Mouse (Mus musculus): ENCODE measurements around the gene Kif14. TPM values are rescaled to one million over a fixed set of nuclear protein-coding genes. Genes with fewer than 3 reads are reported as not detected.
A peak's percentile ranks its signal among the peaks of the same experiment; 100 is the strongest.

Gene Kif14
- polyA plus RNA-seq (2014; fragmentation: Nextera tagmentation; extraction: Ambion mirVana): 4.6 and 11.6 TPM in 2 replicates

- H3K9me3 ChIP-seq (ENCODE audit: control insufficient read depth, low read length): no peaks in the 10 kb centered on the region
- H3K9ac ChIP-seq (ENCODE audit: low read depth, low read length): peak within 1 kb of the TSS; percentile 72
- H3K4me1 ChIP-seq (ENCODE audit: control insufficient read depth, insufficient read depth, low read length): peaks cover 8% of the 10 kb centered on the region
- peaks cover 12% of the 10 kb centered on the region for H3K36me3 ChIP-seq (ENCODE audit: control insufficient read depth, insufficient read depth, low read length)
- H3K4me3 ChIP-seq (ENCODE audit: low read length): peak within 1 kb of the TSS; percentile 71
- ATAC-seq (ENCODE audit: low FRiP score, low TSS enrichment): peak; percentile 99
- H3K27me3 ChIP-seq (ENCODE audit: control insufficient read depth, insufficient read depth, low read length): no peaks in the 10 kb centered on the region
- no peak within 1 kb of the TSS for H3K27ac ChIP-seq (ENCODE audit: low read depth, low read length)
- under 1% methylated on average over 52 of the region's 52 CpGs for WGBS
- H3K4me2 ChIP-seq (replicated peaks; ENCODE audit: low read depth, low read length): peak within 1 kb of the TSS; percentile 85
Measured at GRCm38 (mm10) chr1:136466143-136466811, at the start of gene Kif14. Gene Kif14 (plus strand): TSS chr1:136466343.

- ATAC-seq (ENCODE audit: low FRiP score, low TSS enrichment): no peak
- Histone ChIP-seq H3K27ac (ENCODE audit: low read depth, low read length) (no peak overlapping the region), H3K9ac (ENCODE audit: low read depth, low read length) (no peak overlapping the region), H3K4me1 (ENCODE audit: control insufficient read depth, insufficient read depth, low read length) (no peaks in the 10 kb centered on the region), H3K4me3 (ENCODE audit: low read length) (no peak overlapping the region), H3K4me2 (replicated peaks; ENCODE audit: low read depth, low read length) (no peak overlapping the region), H3K9me3 (ENCODE audit: control insufficient read depth, low read length) (no peaks in the 10 kb centered on the region; the same call in 1 of the 2 replicates), H3K27me3 (ENCODE audit: control insufficient read depth, insufficient read depth, low read length) (no peaks in the 10 kb centered on the region), H3K36me3 (ENCODE audit: control insufficient read depth, insufficient read depth, low read length) (0 out of 2 replicates have a peak, but pooled peaks cover 5% of the 10 kb centered on the region)
- 95% methylated on average over 6 of the region's 6 CpGs for WGBS
Measured at GRCm38 (mm10) chr1:136418393-136418792, 47.8 kb upstream of the Kif14 start.

DNA sequence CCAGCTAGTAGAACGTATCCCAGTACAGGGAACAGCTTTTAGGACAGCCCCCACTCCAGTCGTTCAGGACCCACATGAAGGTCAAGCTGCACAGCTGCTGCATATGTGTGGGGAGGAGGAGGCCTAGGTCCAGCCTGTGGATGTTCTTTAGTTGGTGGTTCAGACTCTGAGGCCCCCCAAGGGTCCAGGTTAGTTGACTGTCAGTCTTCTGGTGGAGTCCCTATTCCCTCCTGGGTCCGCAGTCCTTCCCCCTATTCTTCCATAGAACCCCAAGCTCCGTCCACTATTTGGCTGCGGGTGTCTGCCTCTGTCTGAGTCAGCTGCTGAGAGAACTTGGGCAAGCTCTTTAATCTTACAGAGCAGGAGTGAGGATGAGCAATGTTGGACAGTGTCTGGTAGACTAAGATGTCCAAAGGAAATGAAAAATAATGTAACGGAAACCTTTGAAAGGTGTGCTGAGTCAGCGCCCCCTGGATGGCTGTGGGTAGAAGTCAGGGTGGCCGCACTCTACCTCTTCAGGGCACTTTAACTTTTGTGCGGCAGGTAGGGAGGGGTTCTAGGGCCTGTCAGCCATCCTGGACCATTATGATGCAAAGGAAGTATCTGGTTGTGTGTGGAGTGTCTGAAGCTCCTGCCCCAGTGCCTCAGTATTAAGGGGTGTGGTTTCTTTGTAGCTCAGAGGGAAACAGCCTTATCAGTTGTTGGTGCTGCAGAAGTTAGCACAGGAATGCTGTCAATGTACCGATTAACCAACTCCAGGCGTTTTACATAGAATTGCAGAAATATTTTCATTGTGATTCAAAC is 38.8 kb upstream of the Kif14 start:
- H3K4me1 ChIP-seq (ENCODE audit: control insufficient read depth, insufficient read depth, low read length): 0 out of 2 replicates have a peak, but pooled peaks cover 4% of the 10 kb centered on the region

DNA sequence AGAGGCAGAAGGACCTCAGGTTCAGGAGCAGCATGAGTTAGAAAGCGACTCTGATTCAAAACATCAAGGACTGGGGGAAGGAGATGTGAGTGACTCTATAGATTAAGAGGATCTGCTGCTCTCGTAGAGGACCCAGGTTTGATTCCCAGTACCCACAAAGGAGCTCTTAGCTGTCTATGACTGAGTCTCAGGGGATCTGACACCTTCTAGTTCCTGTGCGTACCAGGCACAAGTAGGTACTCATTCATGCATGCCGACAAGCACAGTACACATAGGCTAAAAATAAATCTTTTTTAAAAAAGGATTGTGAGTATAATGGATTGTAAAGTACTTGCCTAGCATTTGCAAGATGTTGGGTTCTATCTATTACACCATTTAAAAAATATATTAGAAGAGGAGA is 37.2 kb upstream of the Kif14 start:
- WGBS: 85% methylated on average over 4 of the region's 4 CpGs
- Histone ChIP-seq H3K4me1 (ENCODE audit: control insufficient read depth, insufficient read depth, low read length) (0 out of 2 replicates have a peak, but pooled peaks cover 4% of the 10 kb centered on the region), H3K36me3 (ENCODE audit: control insufficient read depth, insufficient read depth, low read length) (peaks cover 19% of the 10 kb centered on the region; the same call in 1 of the 2 replicates), H3K9me3 (ENCODE audit: control insufficient read depth, low read length) (no peaks in the 10 kb centered on the region), H3K9ac (ENCODE audit: low read depth, low read length) (no peak overlapping the region), H3K4me3 (ENCODE audit: low read length) (no peak overlapping the region), H3K27me3 (ENCODE audit: control insufficient read depth, insufficient read depth, low read length) (no peaks in the 10 kb centered on the region), H3K27ac (ENCODE audit: low read depth, low read length) (no peak overlapping the region), H3K4me2 (replicated peaks; ENCODE audit: low read depth, low read length) (no peak overlapping the region)
- no peak for ATAC-seq (ENCODE audit: low FRiP score, low TSS enrichment)

More for the DNA sequence above, 38.8 kb upstream of the Kif14 start:
- Histone ChIP-seq H3K9ac (ENCODE audit: low read depth, low read length) (no peak overlapping the region), H3K27me3 (ENCODE audit: control insufficient read depth, insufficient read depth, low read length) (no peaks in the 10 kb centered on the region), H3K36me3 (ENCODE audit: control insufficient read depth, insufficient read depth, low read length) (peaks cover 11% of the 10 kb centered on the region; the same call in 1 of the 2 replicates), H3K4me2 (replicated peaks; ENCODE audit: low read depth, low read length) (no peak overlapping the region), H3K4me3 (ENCODE audit: low read length) (no peak overlapping the region), H3K27ac (ENCODE audit: low read depth, low read length) (no peak overlapping the region), H3K9me3 (ENCODE audit: control insufficient read depth, low read length) (no peaks in the 10 kb centered on the region)
- 81% methylated on average over 11 of the region's 11 CpGs for WGBS
- ATAC-seq (ENCODE audit: low FRiP score, low TSS enrichment): no peak

- WGBS: 39% methylated on average over 7 of the region's 7 CpGs
- no peak for ATAC-seq (ENCODE audit: low FRiP score, low TSS enrichment)
- no peak overlapping the region for H3K4me2 ChIP-seq (replicated peaks; ENCODE audit: low read depth, low read length)
- 0 out of 2 replicates have a peak, but pooled peaks cover 4% of the 10 kb centered on the region for H3K4me1 ChIP-seq (ENCODE audit: control insufficient read depth, insufficient read depth, low read length)
- no peak overlapping the region for H3K4me3 ChIP-seq (ENCODE audit: low read length)
- H3K9ac ChIP-seq (ENCODE audit: low read depth, low read length): no peak overlapping the region
- H3K9me3 ChIP-seq (ENCODE audit: control insufficient read depth, low read length): no peaks in the 10 kb centered on the region
- no peaks in the 10 kb centered on the region for H3K27me3 ChIP-seq (ENCODE audit: control insufficient read depth, insufficient read depth, low read length)
- H3K36me3 ChIP-seq (ENCODE audit: control insufficient read depth, insufficient read depth, low read length): peaks cover 18% of the 10 kb centered on the region; the same call in 1 of the 2 replicates
- 0 out of 2 replicates have a peak overlapping the region, but pooled peaks have one; percentile 24 for H3K27ac ChIP-seq (ENCODE audit: low read depth, low read length)
Measured at GRCm38 (mm10) chr1:136430126-136430818, 35.9 kb upstream of the Kif14 start.

DNA sequence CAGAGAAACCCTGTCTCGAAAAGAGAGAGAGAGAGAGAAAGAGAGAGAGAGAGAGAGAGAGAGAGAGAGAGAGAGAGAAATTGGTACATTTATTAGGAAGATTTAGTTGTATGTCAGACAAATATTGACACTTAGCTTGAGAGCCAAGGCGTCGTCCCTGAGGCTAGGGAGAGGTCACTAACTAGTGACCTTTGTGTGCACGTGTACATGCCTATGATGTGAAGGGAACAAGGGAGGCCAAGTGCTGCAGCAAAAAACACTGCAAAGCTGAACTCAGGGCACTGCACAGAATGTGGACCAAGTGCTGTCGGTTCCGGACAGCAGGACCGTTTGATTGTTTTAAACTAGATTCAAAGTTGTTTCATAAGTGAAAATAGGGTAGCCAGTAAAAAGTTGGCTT is 25.4 kb upstream of the Kif14 start:
- H3K27ac ChIP-seq (ENCODE audit: low read depth, low read length): no peak overlapping the region
- H3K27me3 ChIP-seq (ENCODE audit: control insufficient read depth, insufficient read depth, low read length): no peaks in the 10 kb centered on the region
- no peak for ATAC-seq (ENCODE audit: low FRiP score, low TSS enrichment)
- no peak overlapping the region for H3K4me2 ChIP-seq (replicated peaks; ENCODE audit: low read depth, low read length)
- no peaks in the 10 kb centered on the region for H3K4me1 ChIP-seq (ENCODE audit: control insufficient read depth, insufficient read depth, low read length)
- no peaks in the 10 kb centered on the region for H3K9me3 ChIP-seq (ENCODE audit: control insufficient read depth, low read length)
- H3K4me3 ChIP-seq (ENCODE audit: low read length): no peak overlapping the region
- H3K9ac ChIP-seq (ENCODE audit: low read depth, low read length): no peak overlapping the region
- WGBS: 84% methylated on average over 7 of the region's 7 CpGs
- H3K36me3 ChIP-seq (ENCODE audit: control insufficient read depth, insufficient read depth, low read length): peaks cover 2% of the 10 kb centered on the region; the same call in 1 of the 2 replicates

GRCm38 (mm10) chr1:136442809-136443208 is 23.3 kb upstream of the Kif14 start:
- Histone ChIP-seq H3K27me3 (ENCODE audit: control insufficient read depth, insufficient read depth, low read length) (no peaks in the 10 kb centered on the region), H3K9me3 (ENCODE audit: control insufficient read depth, low read length) (no peaks in the 10 kb centered on the region), H3K4me1 (ENCODE audit: control insufficient read depth, insufficient read depth, low read length) (no peaks in the 10 kb centered on the region), H3K36me3 (ENCODE audit: control insufficient read depth, insufficient read depth, low read length) (0 out of 2 replicates have a peak, but pooled peaks cover 2% of the 10 kb centered on the region), H3K9ac (ENCODE audit: low read depth, low read length) (no peak overlapping the region), H3K4me2 (replicated peaks; ENCODE audit: low read depth, low read length) (no peak overlapping the region), H3K4me3 (ENCODE audit: low read length) (no peak overlapping the region), H3K27ac (ENCODE audit: low read depth, low read length) (no peak overlapping the region)
- 54% methylated on average over 9 of the region's 9 CpGs for WGBS
- no peak for ATAC-seq (ENCODE audit: low FRiP score, low TSS enrichment)

DNA sequence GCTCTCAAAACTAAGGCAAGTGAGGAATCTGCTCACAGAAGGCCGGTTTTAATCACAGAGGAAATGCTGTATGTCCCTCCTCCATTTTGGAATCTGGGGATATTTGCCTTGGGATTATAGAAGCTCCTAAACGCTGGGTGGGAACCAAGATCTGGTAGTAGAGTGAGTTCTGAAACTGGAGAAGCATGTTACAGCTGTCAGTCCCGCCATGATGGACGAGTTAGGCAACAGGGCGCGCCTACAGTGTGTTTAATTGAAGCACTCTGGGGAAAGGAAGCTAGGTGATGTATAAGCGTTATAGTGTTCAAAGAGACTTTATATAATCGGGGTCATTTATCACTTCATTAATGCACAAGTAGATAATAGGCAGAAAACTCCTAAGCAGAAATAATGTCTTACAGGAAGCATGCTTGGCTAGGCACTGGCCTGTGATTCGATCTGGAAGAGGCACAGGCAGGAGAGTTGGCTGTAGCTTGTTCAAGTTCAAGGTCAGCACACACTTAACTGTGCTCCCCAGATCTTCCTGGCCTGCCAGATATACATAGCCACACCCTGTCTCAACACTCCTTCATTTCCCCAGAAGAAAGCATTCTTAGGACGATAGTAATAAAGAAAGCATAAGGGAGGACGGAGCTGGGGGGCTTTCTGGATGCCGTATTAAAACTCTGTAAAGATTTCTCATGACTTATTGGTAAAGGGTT is 21.4 kb upstream of the Kif14 start:
- Histone ChIP-seq H3K27me3 (ENCODE audit: control insufficient read depth, insufficient read depth, low read length) (no peaks in the 10 kb centered on the region), H3K4me2 (replicated peaks; ENCODE audit: low read depth, low read length) (no peak overlapping the region), H3K4me1 (ENCODE audit: control insufficient read depth, insufficient read depth, low read length) (no peaks in the 10 kb centered on the region), H3K9ac (ENCODE audit: low read depth, low read length) (no peak overlapping the region), H3K27ac (ENCODE audit: low read depth, low read length) (no peak overlapping the region), H3K4me3 (ENCODE audit: low read length) (no peak overlapping the region), H3K9me3 (ENCODE audit: control insufficient read depth, low read length) (no peaks in the 10 kb centered on the region), H3K36me3 (ENCODE audit: control insufficient read depth, insufficient read depth, low read length) (0 out of 2 replicates have a peak, but pooled peaks cover 1% of the 10 kb centered on the region)
- WGBS: 64% methylated on average over 12 of the region's 12 CpGs
- 0 out of 2 replicates have a peak, but pooled peaks have one; percentile 59 for ATAC-seq (ENCODE audit: low FRiP score, low TSS enrichment)
